In genomic region chr19:24988831-24989230, GRCm38 (mm10) we compare ENCODE assay signal across 17 mouse cellular contexts. TPM values are rescaled to one million over a fixed set of nuclear protein-coding genes. Genes with fewer than 3 reads are reported as not detected.
DNase-seq lines count a peak whose midpoint lies in the region; ATAC-seq and TF ChIP-seq lines count a peak whose summit lies in the region.
"Had no signal": no experiment of that assay in that cellular context is flagged by ENCODE, and none has a peak within 500 bp of the region (broad histone marks: within the 10 kb centered on the region; RNA-seq: fewer than 3 reads in every experiment).

No protein-coding gene starts in this region.

- no peak for TF ChIP-seq EP300 in lung, postnatal 0 days (IDR thresholded peaks at IDR 0.05)

- intact Hi-C loops in heart, postnatal 14 days (cut with DNase I), result no loop called here

- H3K9me3 ChIP-seq in heart, embryonic 10.5 days, result no peaks in the 10 kb centered on the region
- no peaks in the 10 kb centered on the region for H3K9me3 ChIP-seq in lung, embryonic 14.5 days (ENCODE audit: low read depth, low read length)
- no peaks in the 10 kb centered on the region for H3K9me3 ChIP-seq in lung, postnatal 0 days (ENCODE audit: low read length)
- H3K9me3 ChIP-seq in intestine, postnatal 0 days (ENCODE audit: control insufficient read depth), result no peaks in the 10 kb centered on the region
- no peaks in the 10 kb centered on the region for H3K9me3 ChIP-seq in midbrain, embryonic 11.5 days (ENCODE audit: control insufficient read depth, low read length)
- H3K9me3 ChIP-seq: forebrain, embryonic 15.5 days; hindbrain, embryonic 10.5 days; lung, embryonic 15.5 days; midbrain, embryonic 15.5 days had no signal

- no peaks in the 10 kb centered on the region for H3K36me3 ChIP-seq in heart, embryonic 10.5 days
- H3K36me3 ChIP-seq in lung, embryonic 14.5 days (ENCODE audit: insufficient read depth), result no peaks in the 10 kb centered on the region
- H3K36me3 ChIP-seq in lung, postnatal 0 days (ENCODE audit: insufficient read depth, low read length), result no peaks in the 10 kb centered on the region
- H3K36me3 ChIP-seq in intestine, postnatal 0 days (ENCODE audit: control insufficient read depth, insufficient read depth), result no peaks in the 10 kb centered on the region
- no peaks in the 10 kb centered on the region for H3K36me3 ChIP-seq in midbrain, embryonic 11.5 days (ENCODE audit: control insufficient read depth, insufficient read depth, low read length)
- H3K36me3 ChIP-seq: forebrain, embryonic 15.5 days; hindbrain, embryonic 10.5 days; lung, embryonic 15.5 days; midbrain, embryonic 15.5 days had no signal

- no peak overlapping the region for H3K9ac ChIP-seq in lung, embryonic 14.5 days
- no peak overlapping the region for H3K9ac ChIP-seq in lung, postnatal 0 days (replicated peaks; ENCODE audit: low read depth)
- no peak overlapping the region for H3K9ac ChIP-seq in intestine, postnatal 0 days (ENCODE audit: low read depth, low read length)
- H3K9ac ChIP-seq in midbrain, embryonic 11.5 days (ENCODE audit: low read length), result no peak overlapping the region
- H3K9ac ChIP-seq: forebrain, embryonic 15.5 days; lung, embryonic 15.5 days; midbrain, embryonic 15.5 days had no signal

- 80% methylated on average over 5 of the region's 5 CpGs for WGBS in heart, embryonic 10.5 days
- 57% methylated on average over 5 of the region's 5 CpGs for WGBS in lung, embryonic 14.5 days
- 43% methylated on average over 5 of the region's 5 CpGs for WGBS in lung, postnatal 0 days
- WGBS in intestine, postnatal 0 days, result 79% methylated on average over 5 of the region's 5 CpGs
- whole genome bisulfite sequencing in midbrain, embryonic 11.5 days, result 87% methylated on average over 5 of the region's 5 CpGs

- H3K27me3 ChIP-seq in heart, embryonic 10.5 days (ENCODE audit: insufficient read depth, poor library complexity, severe bottlenecking), result no peaks in the 10 kb centered on the region
- no peaks in the 10 kb centered on the region for H3K27me3 ChIP-seq in lung, embryonic 14.5 days (ENCODE audit: insufficient read depth, low read length)
- no peaks in the 10 kb centered on the region for H3K27me3 ChIP-seq in lung, postnatal 0 days (replicated peaks; ENCODE audit: insufficient read depth, low read length)
- no peaks in the 10 kb centered on the region for H3K27me3 ChIP-seq in intestine, postnatal 0 days (replicated peaks; ENCODE audit: control insufficient read depth, insufficient read depth, low read length)
- H3K27me3 ChIP-seq in midbrain, embryonic 11.5 days (ENCODE audit: control insufficient read depth, insufficient read depth, low read length), result no peaks in the 10 kb centered on the region
- H3K27me3 ChIP-seq: forebrain, embryonic 15.5 days; lung, embryonic 15.5 days; midbrain, embryonic 15.5 days had no signal

- no peak overlapping the region for H3K4me3 ChIP-seq in heart, embryonic 10.5 days
- no peak overlapping the region for H3K4me3 ChIP-seq in lung, embryonic 14.5 days (ENCODE audit: low read depth, low read length)
- H3K4me3 ChIP-seq in lung, postnatal 0 days (ENCODE audit: low read depth, low read length), result no peak overlapping the region
- no peak overlapping the region for H3K4me3 ChIP-seq in intestine, postnatal 0 days (ENCODE audit: low read depth, low read length)
- no peak overlapping the region for H3K4me3 ChIP-seq in midbrain, embryonic 11.5 days (ENCODE audit: low read depth, low read length)
- H3K4me3 ChIP-seq: erythroblast, embryonic 14.5 days; forebrain, embryonic 15.5 days; hindbrain, embryonic 10.5 days; lung, embryonic 15.5 days; midbrain, embryonic 15.5 days had no signal

- TF ChIP-seq CTCF in lung, embryonic 14.5 days (IDR thresholded peaks at IDR 0.05; ENCODE audit: low read depth), result no peak
- no peak for TF ChIP-seq CTCF in lung, postnatal 0 days (IDR thresholded peaks at IDR 0.05)
- no peak for TF ChIP-seq CTCF in intestine, postnatal 0 days (IDR thresholded peaks at IDR 0.05; ENCODE audit: low read depth)

- no peaks in the 10 kb centered on the region for H3K4me1 ChIP-seq in heart, embryonic 10.5 days
- H3K4me1 ChIP-seq in lung, embryonic 14.5 days (ENCODE audit: insufficient read depth), result no peaks in the 10 kb centered on the region
- H3K4me1 ChIP-seq in lung, postnatal 0 days (ENCODE audit: insufficient read depth, low read depth, low read length), result no peaks in the 10 kb centered on the region
- no peaks in the 10 kb centered on the region for H3K4me1 ChIP-seq in intestine, postnatal 0 days (replicated peaks; ENCODE audit: control insufficient read depth, insufficient read depth, low read length)
- no peaks in the 10 kb centered on the region for H3K4me1 ChIP-seq in midbrain, embryonic 11.5 days (ENCODE audit: control insufficient read depth, insufficient read depth, low read length)
- H3K4me1 ChIP-seq: forebrain, embryonic 15.5 days; lung, embryonic 15.5 days; midbrain, embryonic 15.5 days had no signal

- no peak overlapping the region for H3K27ac ChIP-seq in heart, embryonic 10.5 days
- H3K27ac ChIP-seq in lung, embryonic 14.5 days (ENCODE audit: low read depth), result no peak overlapping the region
- H3K27ac ChIP-seq in lung, postnatal 0 days (ENCODE audit: low read length), result no peak overlapping the region
- no peak overlapping the region for H3K27ac ChIP-seq in intestine, postnatal 0 days (ENCODE audit: low read depth, low read length)
- H3K27ac ChIP-seq in midbrain, embryonic 11.5 days (ENCODE audit: low read depth, low read length), result no peak overlapping the region
- H3K27ac ChIP-seq: forebrain, embryonic 15.5 days; hindbrain, embryonic 10.5 days; lung, embryonic 15.5 days; midbrain, embryonic 15.5 days had no signal

- peak; percentile 30 to 38 for DNase-seq in heart, postnatal 14 days
- DNase-seq in heart, embryonic 10.5 days (ENCODE audit: low spot score), result no peak
- DNase-seq in lung, embryonic 14.5 days, result peak; percentile 39
- DNase-seq in lung, postnatal 25 days (ENCODE audit: low spot score), result no peak
- peak; percentile 45 for DNase-seq in lung, postnatal 0 days (ENCODE audit: low spot score)
- no peak for DNase-seq in midbrain, embryonic 11.5 days (ENCODE audit: low spot score, missing footprints)
- DNase-seq: cerebellum, adult 11 months; cerebellum, postnatal 14 days; right cerebral cortex, adult 18-20 months; thymus, adult 18-20 months had no signal

- no peak for ATAC-seq in lung, embryonic 14.5 days (ENCODE audit: insufficient read depth)
- peak; percentile 46 for ATAC-seq in lung, postnatal 0 days
- ATAC-seq in monocyte, adult 5-6 weeks (replicated peaks; ENCODE audit: insufficient number of reproducible peaks, low FRiP score, low TSS enrichment, poor library complexity, severe bottlenecking), result peak; percentile 50
- ATAC-seq in intestine, postnatal 0 days, result no peak
- no peak for ATAC-seq in midbrain, embryonic 11.5 days (ENCODE audit: low FRiP score)
- ATAC-seq: forebrain, embryonic 15.5 days; midbrain, embryonic 15.5 days had no signal

- H3K4me2 ChIP-seq in lung, embryonic 14.5 days, result no peak overlapping the region
- H3K4me2 ChIP-seq in lung, postnatal 0 days (replicated peaks; ENCODE audit: low read depth, low read length), result no peak overlapping the region
- no peak overlapping the region for H3K4me2 ChIP-seq in intestine, postnatal 0 days (replicated peaks; ENCODE audit: low read depth)
- H3K4me2 ChIP-seq in midbrain, embryonic 11.5 days, result no peak overlapping the region
- H3K4me2 ChIP-seq: forebrain, embryonic 15.5 days; lung, embryonic 15.5 days; midbrain, embryonic 15.5 days had no signal

RNA-seq across cellular contexts. Expression of gene Dock8, which starts 10.5 kb away (rescaled TPM):
- 10 to 100 TPM; 16.0 to 19.8 TPM for total RNA-seq in heart, postnatal 14 days (2021)
- polyA plus RNA-seq in heart, embryonic 10.5 days (2016; fragmentation: Nextera tagmentation; extraction: Ambion mirVana), result 1.6 and 3.3 TPM in 2 replicates
- 3.4 and 4.4 TPM in 2 replicates for polyA plus RNA-seq in lung, embryonic 14.5 days (2014; fragmentation: Nextera tagmentation; extraction: Ambion mirVana)
- polyA plus RNA-seq in lung, postnatal 0 days (2015; fragmentation: Nextera tagmentation; extraction: Ambion mirVana), result 8.1 and 9.7 TPM in 2 replicates
- 92.8 to 147 TPM (median 110 TPM) in 3 replicates for total RNA-seq in monocyte, adult 5-6 weeks (2017)
- 7.2 and 7.5 TPM in 2 replicates for polyA plus RNA-seq in intestine, postnatal 0 days (2015; fragmentation: Nextera tagmentation; extraction: Ambion mirVana)
- polyA plus RNA-seq in midbrain, embryonic 11.5 days (2014; fragmentation: Nextera tagmentation; extraction: Ambion mirVana), result 0.98 and 1.7 TPM in 2 replicates

RNA-seq across cellular contexts. Expression of gene Cbwd1, which starts 27.4 kb away (rescaled TPM):
- 1 to 10 TPM; 9.3 to 9.9 TPM for total RNA-seq in heart, postnatal 14 days (2021)
- 18.4 and 19.6 TPM in 2 replicates for polyA plus RNA-seq in heart, embryonic 10.5 days (2016; fragmentation: Nextera tagmentation; extraction: Ambion mirVana)
- polyA plus RNA-seq in lung, embryonic 14.5 days (2014; fragmentation: Nextera tagmentation; extraction: Ambion mirVana), result 20.0 and 21.5 TPM in 2 replicates
- polyA plus RNA-seq in lung, postnatal 0 days (2015; fragmentation: Nextera tagmentation; extraction: Ambion mirVana), result 14.6 and 15.6 TPM in 2 replicates
- total RNA-seq in monocyte, adult 5-6 weeks (2017), result 10.2 to 30.6 TPM (median 17.2 TPM) in 3 replicates
- 10.4 and 10.6 TPM in 2 replicates for polyA plus RNA-seq in intestine, postnatal 0 days (2015; fragmentation: Nextera tagmentation; extraction: Ambion mirVana)
- 22.9 and 25.3 TPM in 2 replicates for polyA plus RNA-seq in midbrain, embryonic 11.5 days (2014; fragmentation: Nextera tagmentation; extraction: Ambion mirVana)

Comparison
In these comparisons a context has a peak if more than half of its experiments do, and no peak if none do; other contexts are left out.
1. DNase-seq: peak in heart, postnatal 14 days (2 of 2), lung, embryonic 14.5 days (single experiment) and lung, postnatal 0 days (single experiment); none in heart, embryonic 10.5 days (single experiment), lung, postnatal 25 days (single experiment) and midbrain, embryonic 11.5 days (single experiment).
2. ATAC-seq: peak in lung, postnatal 0 days (single experiment) and monocyte, adult 5-6 weeks (single experiment); none in lung, embryonic 14.5 days (single experiment), intestine, postnatal 0 days (single experiment) and midbrain, embryonic 11.5 days (single experiment).